Mouse (Mus musculus): ENCODE results near the gene Nop53. TPM values are rescaled to one million over a fixed set of nuclear protein-coding genes. Genes with fewer than 3 reads are reported as not detected.

Nop53 gene
- polyA plus RNA-seq (2012; ENCODE audit: low replicate concordance), result 567 and 832 TPM in 2 replicates

GRCm38 (mm10) chr7:15945721-15946536, at the start of gene Nop53:
Nop53 (minus strand) TSS chr7:15946074.

GRCm38 (mm10) chr7:15967312-15967711, 21.4 kb upstream of the Nop53 start, which contains the start of gene Ehd2:
Ehd2 (minus strand) TSS chr7:15967567.

GRCm38 (mm10) chr7:15922220-15922773, 23.6 kb downstream of the Nop53 start, which contains the start of gene Selenow:
Selenow (minus strand) TSS chr7:15922402.

Other genes with a start within 250 kb of the Nop53 start
- gene Obox5, start 195.9 kb downstream of the Nop53 start, polyA plus RNA-seq (2012; ENCODE audit: low replicate concordance), result not detected in 2 replicates
- gene Obox6, start 106.4 kb downstream of the Nop53 start, polyA plus RNA-seq (2012; ENCODE audit: low replicate concordance), result not detected in 2 replicates
- not detected in 2 replicates for gene Crx, start 66.1 kb downstream of the Nop53 start, polyA plus RNA-seq (2012; ENCODE audit: low replicate concordance)
- gene Crxos, start 63.5 kb downstream of the Nop53 start, polyA plus RNA-seq (2012; ENCODE audit: low replicate concordance), result not detected in 2 replicates
- 96.0 and 751 TPM in 2 replicates for gene Selenow, start 23.7 kb downstream of the Nop53 start, polyA plus RNA-seq (2012; ENCODE audit: low replicate concordance)
- gene Ehd2, start 21.5 kb upstream of the Nop53 start, polyA plus RNA-seq (2012; ENCODE audit: low replicate concordance), result 1.5 and 4.8 TPM in 2 replicates
- gene Bicra, start 101.8 kb upstream of the Nop53 start, polyA plus RNA-seq (2012; ENCODE audit: low replicate concordance), result 162 and 369 TPM in 2 replicates
- gene Zfp541, start 115.7 kb upstream of the Nop53 start, polyA plus RNA-seq (2012; ENCODE audit: low replicate concordance), result 0.51 TPM in 1 of 2 replicates, not detected in the other
- gene Napa, start 152.4 kb upstream of the Nop53 start, polyA plus RNA-seq (2012; ENCODE audit: low replicate concordance), result 107 and 182 TPM in 2 replicates
- gene Kptn, start 173.8 kb upstream of the Nop53 start, polyA plus RNA-seq (2012; ENCODE audit: low replicate concordance), result 18.1 and 30.7 TPM in 2 replicates
- 0.44 and 0.93 TPM in 2 replicates for gene Slc8a2, start 183.8 kb upstream of the Nop53 start, polyA plus RNA-seq (2012; ENCODE audit: low replicate concordance)
- 18.3 and 26.2 TPM in 2 replicates for gene Meis3, start 229.0 kb upstream of the Nop53 start, polyA plus RNA-seq (2012; ENCODE audit: low replicate concordance)

Data from hematopoietic multipotent progenitor cell, adult 10-12 weeks (in vitro differentiated cells).